Mouse (Mus musculus): ENCODE measurements at regions not wholly inside any gene's neighbourhood (a gene's known extent, or its start where the extent isn't known, plus 50 kb on each side); places are given as distances from the start of the nearest gene placed in this dataset.

DNA sequence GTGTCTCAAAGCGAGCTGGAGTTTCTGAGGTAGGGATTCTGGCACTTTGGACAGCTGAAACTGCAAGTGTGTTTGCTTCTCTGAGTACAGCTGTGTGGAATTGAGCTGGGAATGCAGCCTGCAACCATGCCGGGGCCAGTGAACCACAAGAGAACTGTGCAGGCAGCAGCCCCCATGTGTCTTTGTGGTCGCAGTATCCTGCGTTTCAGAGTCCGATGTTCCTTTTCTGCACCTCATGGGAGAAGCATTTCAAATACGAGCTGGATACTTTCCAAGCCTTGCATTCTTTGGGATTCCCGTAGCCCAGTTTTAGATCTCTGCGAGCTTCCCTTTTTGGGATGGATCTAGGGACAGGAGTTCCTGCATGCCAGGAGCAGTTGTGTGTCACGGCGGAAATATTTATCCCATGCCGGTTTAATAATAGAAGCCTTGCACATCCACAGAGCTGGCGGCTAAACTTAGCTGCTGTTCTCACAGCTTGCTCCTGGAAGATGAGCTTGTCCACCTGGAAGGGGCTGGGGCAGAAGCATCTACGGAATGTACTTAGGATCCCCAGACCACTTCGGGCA, 233.3 kb downstream of the Gadd45g start:
- ATAC-seq (no peak), DNase-seq (no peak)
- no peaks in the 10 kb centered on the region for H3K27me3 ChIP-seq (ENCODE audit: insufficient read depth, low read length)
- no peaks in the 10 kb centered on the region for H3K9me3 ChIP-seq (ENCODE audit: low read length)
- H3K4me1 ChIP-seq (ENCODE audit: insufficient read depth), result no peaks in the 10 kb centered on the region
- H3K4me2 ChIP-seq (ENCODE audit: low read depth), result no peak overlapping the region
- H3K36me3 ChIP-seq (ENCODE audit: insufficient read depth), result no peaks in the 10 kb centered on the region
- 59% methylated on average over 14 of the region's 14 CpGs for WGBS
- TF ChIP-seq CTCF (IDR thresholded peaks at IDR 0.05; ENCODE audit: low read depth), result no peak
- H3K4me3 ChIP-seq (ENCODE audit: low read depth, low read length), result no peak overlapping the region
- no peak overlapping the region for H3K9ac ChIP-seq
- no peak overlapping the region for H3K27ac ChIP-seq (ENCODE audit: low read depth, low read length)

DNA sequence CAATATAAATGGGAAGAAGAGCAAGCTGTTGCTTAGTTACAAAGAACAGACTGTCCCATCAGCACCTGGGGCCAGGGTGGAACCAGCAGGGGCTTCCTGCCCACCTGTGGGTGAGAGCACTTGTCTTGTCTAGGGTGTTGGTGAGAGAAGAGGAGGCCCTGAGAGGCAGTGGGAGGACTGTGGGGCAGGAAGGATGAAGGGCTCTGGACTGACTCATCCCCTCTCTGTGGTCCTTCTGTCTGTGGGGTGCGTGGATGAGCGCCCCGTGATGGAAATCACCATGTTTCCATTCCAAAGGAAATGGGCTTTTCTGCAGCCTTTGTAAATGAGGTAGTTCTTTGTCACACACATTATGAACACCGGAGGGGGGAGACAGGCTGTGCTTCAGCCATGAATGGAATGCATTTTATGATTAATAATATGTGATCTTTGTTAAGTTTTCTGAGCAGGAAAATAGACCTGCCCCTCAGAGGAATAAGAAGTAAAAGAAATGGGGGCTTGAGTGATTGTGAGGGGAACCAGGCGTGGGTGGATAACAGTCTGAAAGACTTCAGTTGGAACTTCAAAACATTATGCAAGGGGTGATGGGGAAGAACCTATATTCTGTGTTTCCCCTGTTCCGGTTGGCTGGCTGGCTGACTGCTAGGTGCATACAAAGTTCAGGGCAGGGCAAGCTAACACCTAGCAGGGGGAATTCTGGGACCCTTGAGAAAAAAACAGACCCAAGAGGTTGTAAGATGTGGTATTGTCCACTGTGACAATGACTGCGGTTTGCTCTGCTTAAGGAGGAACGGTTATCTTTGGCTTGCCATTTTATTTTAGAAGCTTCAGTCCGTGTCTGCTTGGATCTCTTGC, 237.3 kb downstream of the Gadd45g start:
- Histone ChIP-seq H3K4me3 (ENCODE audit: low read depth, low read length) (no peak overlapping the region), H3K36me3 (ENCODE audit: insufficient read depth) (no peaks in the 10 kb centered on the region), H3K9me3 (ENCODE audit: low read length) (no peaks in the 10 kb centered on the region), H3K4me1 (ENCODE audit: insufficient read depth) (no peaks in the 10 kb centered on the region), H3K27ac (ENCODE audit: low read depth, low read length) (no peak overlapping the region), H3K4me2 (ENCODE audit: low read depth) (no peak overlapping the region), H3K27me3 (ENCODE audit: insufficient read depth, low read length) (no peaks in the 10 kb centered on the region), H3K9ac (no peak overlapping the region)
- no peak; the same call in 1 of the 2 replicates for ATAC-seq
- no peak for DNase-seq
- TF ChIP-seq CTCF (IDR thresholded peaks at IDR 0.05; ENCODE audit: low read depth), result no peak
- 71% methylated on average over 9 of the region's 9 CpGs for WGBS

DNA sequence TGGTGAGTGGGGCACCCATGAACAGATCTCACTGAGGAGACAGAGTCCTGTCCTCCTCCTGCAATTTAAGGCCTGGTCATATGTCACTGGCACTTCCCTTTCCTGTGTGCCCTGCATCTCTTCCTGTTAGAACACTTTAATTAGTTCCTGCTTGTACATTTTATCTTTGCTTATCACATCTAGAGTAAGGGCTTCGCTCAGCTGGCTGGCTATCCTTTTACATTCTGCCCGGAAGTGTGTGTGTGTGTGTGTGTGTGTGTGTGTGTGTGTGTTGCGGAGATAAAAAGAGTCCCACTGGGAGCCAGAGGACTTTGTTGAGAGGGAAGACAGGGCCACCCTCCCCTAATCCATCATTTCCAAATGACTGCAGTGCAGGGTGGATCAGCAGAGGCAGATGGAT, 238.6 kb downstream of the Gadd45g start:
- WGBS, result 64% methylated on average over 3 of the region's 3 CpGs
- no peak overlapping the region for H3K27ac ChIP-seq (ENCODE audit: low read depth, low read length)
- no peak for ATAC-seq

DNA sequence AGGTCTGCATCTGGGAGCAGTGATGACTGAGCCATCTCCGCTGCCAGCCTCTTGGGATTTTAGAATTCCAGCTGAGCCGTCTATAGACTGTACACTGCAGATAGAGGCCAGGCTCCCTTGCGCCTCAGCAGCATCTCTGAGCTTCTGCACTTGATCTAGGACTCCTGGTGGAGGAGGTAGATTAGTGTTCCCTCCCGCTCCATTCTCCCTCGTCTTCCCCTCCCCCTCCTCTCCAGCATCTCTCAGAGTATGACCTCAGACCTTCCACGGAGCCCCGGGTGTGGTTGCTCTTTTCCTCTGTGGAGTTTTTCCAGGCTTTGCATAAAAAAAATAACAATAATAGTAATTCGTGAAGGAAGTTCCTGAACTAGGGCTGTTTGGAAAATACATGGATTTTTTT, 241.8 kb downstream of the Gadd45g start:
- Histone ChIP-seq H3K27me3 (ENCODE audit: insufficient read depth, low read length) (no peaks in the 10 kb centered on the region), H3K4me1 (ENCODE audit: insufficient read depth) (no peaks in the 10 kb centered on the region), H3K9ac (no peak overlapping the region), H3K27ac (ENCODE audit: low read depth, low read length) (no peak overlapping the region), H3K9me3 (ENCODE audit: low read length) (0 out of 2 replicates have a peak, but pooled peaks cover under 1% of the 10 kb centered on the region), H3K4me2 (ENCODE audit: low read depth) (no peak overlapping the region), H3K4me3 (ENCODE audit: low read depth, low read length) (no peak overlapping the region), H3K36me3 (ENCODE audit: insufficient read depth) (no peaks in the 10 kb centered on the region)
- WGBS, result 41% methylated on average over 8 of the region's 8 CpGs
- no peak for TF ChIP-seq CTCF (IDR thresholded peaks at IDR 0.05; ENCODE audit: low read depth)
- DNase-seq (no peak), ATAC-seq (no peak)

More for the DNA sequence above, 238.6 kb downstream of the Gadd45g start:
- DNase-seq, result no peak
- no peak for TF ChIP-seq CTCF (IDR thresholded peaks at IDR 0.05; ENCODE audit: low read depth)
- no peak overlapping the region for H3K4me2 ChIP-seq (ENCODE audit: low read depth)
- no peaks in the 10 kb centered on the region for H3K27me3 ChIP-seq (ENCODE audit: insufficient read depth, low read length)
- H3K9ac ChIP-seq, result no peak overlapping the region
- no peaks in the 10 kb centered on the region for H3K4me1 ChIP-seq (ENCODE audit: insufficient read depth)
- no peak overlapping the region for H3K4me3 ChIP-seq (ENCODE audit: low read depth, low read length)
- no peaks in the 10 kb centered on the region for H3K36me3 ChIP-seq (ENCODE audit: insufficient read depth)
- H3K9me3 ChIP-seq (ENCODE audit: low read length), result no peaks in the 10 kb centered on the region

DNA sequence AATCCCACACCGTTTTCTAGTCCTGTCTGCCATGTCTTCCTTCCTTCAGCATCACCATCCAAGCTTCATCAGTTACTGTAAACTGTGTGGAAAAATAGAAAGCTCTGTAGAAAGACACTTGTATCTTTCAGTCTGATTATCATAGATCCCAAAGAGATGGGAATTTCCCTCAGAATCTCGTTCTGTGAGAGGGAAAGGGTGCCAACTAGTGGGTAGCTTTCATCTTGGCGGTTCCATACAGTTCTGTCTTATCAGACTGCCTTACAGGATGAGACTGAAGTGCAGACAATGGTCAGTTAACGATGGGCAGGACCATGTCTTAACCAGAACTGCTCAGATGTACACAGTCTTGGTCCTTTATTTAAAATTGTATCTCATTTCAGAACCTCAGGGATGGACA, 243.9 kb downstream of the Gadd45g start:
- no peak overlapping the region for H3K4me3 ChIP-seq (ENCODE audit: low read depth, low read length)
- peak; percentile 14; the same call in 1 of the 2 replicates for ATAC-seq
- peak; percentile 38 for TF ChIP-seq CTCF (IDR thresholded peaks at IDR 0.05; ENCODE audit: low read depth)
- peak; percentile 48 for DNase-seq
- H3K36me3 ChIP-seq (ENCODE audit: insufficient read depth), result no peaks in the 10 kb centered on the region
- 62% methylated on average over 4 of the region's 4 CpGs for WGBS
- no peaks in the 10 kb centered on the region for H3K27me3 ChIP-seq (ENCODE audit: insufficient read depth, low read length)
- no peak overlapping the region for H3K4me2 ChIP-seq (ENCODE audit: low read depth)
- H3K4me1 ChIP-seq (ENCODE audit: insufficient read depth), result no peaks in the 10 kb centered on the region
- H3K9me3 ChIP-seq (ENCODE audit: low read length), result 0 out of 2 replicates have a peak, but pooled peaks cover 4% of the 10 kb centered on the region
- H3K27ac ChIP-seq (ENCODE audit: low read depth, low read length), result no peak overlapping the region
- H3K9ac ChIP-seq, result no peak overlapping the region

DNA sequence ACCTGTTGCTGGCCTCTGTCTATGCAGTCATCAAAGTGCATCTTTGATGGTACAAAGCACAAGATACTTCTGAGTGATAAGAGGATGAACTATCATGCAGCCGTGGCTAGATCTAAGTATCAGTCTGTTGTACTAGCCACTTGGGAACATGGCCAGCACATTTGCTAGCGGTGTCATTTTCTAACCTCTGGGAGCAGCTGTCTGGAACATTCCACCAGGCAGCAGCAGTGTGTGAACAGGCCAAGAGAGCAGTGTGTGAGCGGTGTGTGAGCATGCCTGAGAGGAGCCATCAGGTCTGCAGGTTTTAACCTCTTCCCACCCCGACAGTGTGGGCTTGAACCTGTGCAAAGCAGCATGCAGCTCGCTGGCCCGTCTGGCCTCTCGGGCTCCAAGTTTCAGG, 248.3 kb downstream of the Gadd45g start:
- WGBS, result 87% methylated on average over 7 of the region's 7 CpGs
- no peak for ATAC-seq
- H3K9ac ChIP-seq, result no peak overlapping the region
- no peak for DNase-seq
- H3K9me3 ChIP-seq (ENCODE audit: low read length), result 0 out of 2 replicates have a peak, but pooled peaks cover 4% of the 10 kb centered on the region
- no peaks in the 10 kb centered on the region for H3K27me3 ChIP-seq (ENCODE audit: insufficient read depth, low read length)
- no peak overlapping the region for H3K4me3 ChIP-seq (ENCODE audit: low read depth, low read length)
- no peak overlapping the region for H3K27ac ChIP-seq (ENCODE audit: low read depth, low read length)
- H3K4me1 ChIP-seq (ENCODE audit: insufficient read depth), result 0 out of 2 replicates have a peak, but pooled peaks cover 3% of the 10 kb centered on the region
- H3K36me3 ChIP-seq (ENCODE audit: insufficient read depth), result no peaks in the 10 kb centered on the region
- no peak overlapping the region for H3K4me2 ChIP-seq (ENCODE audit: low read depth)
- no peak for TF ChIP-seq CTCF (IDR thresholded peaks at IDR 0.05; ENCODE audit: low read depth)

GRCm38 (mm10) chr13:52096506-52096905, 250.0 kb downstream of the Gadd45g start:
- no peak for DNase-seq
- 0 out of 2 replicates have a peak, but pooled peaks cover 4% of the 10 kb centered on the region for H3K9me3 ChIP-seq (ENCODE audit: low read length)
- 85% methylated on average over 7 of the region's 7 CpGs for WGBS
- TF ChIP-seq CTCF (IDR thresholded peaks at IDR 0.05; ENCODE audit: low read depth), result no peak
- H3K4me3 ChIP-seq (ENCODE audit: low read depth, low read length), result no peak overlapping the region
- H3K27me3 ChIP-seq (ENCODE audit: insufficient read depth, low read length), result no peaks in the 10 kb centered on the region
- no peak overlapping the region for H3K4me2 ChIP-seq (ENCODE audit: low read depth)
- peaks cover 7% of the 10 kb centered on the region; the same call in 1 of the 2 replicates for H3K4me1 ChIP-seq (ENCODE audit: insufficient read depth)
- ATAC-seq, result no peak
- H3K27ac ChIP-seq (ENCODE audit: low read depth, low read length), result no peak overlapping the region
- H3K9ac ChIP-seq, result no peak overlapping the region
- H3K36me3 ChIP-seq (ENCODE audit: insufficient read depth), result no peaks in the 10 kb centered on the region
